Mouse (Mus musculus): Measurements from ENCODE around the gene Rhbdl3. TPM values are rescaled to one million over a fixed set of nuclear protein-coding genes. Genes with fewer than 3 reads are reported as not detected.
"Not testable (repeated sequence)": the region's sequence is repeated elsewhere in the genome, so short reads cannot be mapped to it uniquely, and the experiment has no call there.

Rhbdl3 gene
- polyA plus RNA-seq, 1 experiment, result 1.8 TPM

DNA sequence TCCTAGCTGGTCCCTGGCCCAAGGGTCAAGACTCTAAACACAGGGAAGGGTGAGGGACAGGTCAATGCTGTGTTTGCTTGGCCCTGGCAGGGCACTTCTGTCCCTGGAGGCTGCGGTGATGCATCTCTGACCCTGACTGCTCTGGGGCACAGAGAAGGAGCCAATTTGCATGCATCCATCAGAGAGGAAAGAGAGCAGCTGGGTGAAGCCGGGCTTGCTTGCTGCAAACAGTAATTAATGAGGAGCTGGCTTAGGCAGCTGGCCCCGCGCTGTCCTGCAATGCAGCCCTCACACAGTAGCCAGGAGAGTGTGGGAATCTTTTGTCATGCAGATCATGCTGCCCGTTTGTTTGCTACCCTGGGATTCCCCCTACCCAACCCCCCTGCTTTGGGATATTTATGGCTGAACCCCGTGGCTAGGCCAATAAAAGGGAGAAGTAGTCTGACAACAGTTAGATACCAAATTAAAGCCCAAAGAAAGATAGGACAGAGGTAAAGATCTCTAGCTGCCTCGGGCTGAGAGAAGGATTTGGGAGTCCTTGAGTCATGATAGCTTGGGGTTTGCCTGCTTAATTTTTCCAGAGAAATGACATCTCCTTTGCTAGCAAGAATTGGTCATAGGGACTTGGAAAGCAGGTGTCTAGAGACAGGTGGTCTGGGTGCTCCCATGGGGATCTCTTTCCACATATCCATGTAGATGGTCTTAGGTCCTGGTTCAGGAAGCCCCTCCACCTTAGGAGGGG lies 35.1 kb downstream of the Rhbdl3 start:
- Histone ChIP-seq H3K4me1 (ENCODE audit: control insufficient read depth, insufficient read depth, low read length) (no peaks in the 10 kb centered on the region), H3K27ac (ENCODE audit: insufficient read depth, low read length) (no peak overlapping the region), H3K4me3 (ENCODE audit: insufficient read depth, low read length) (no peak overlapping the region)
- TF ChIP-seq POLR2A (IDR thresholded peaks at IDR 0.05; ENCODE audit: low read depth, low read length), result no peak
- no peak for TF ChIP-seq CTCF (IDR thresholded peaks at IDR 0.05; ENCODE audit: borderline replicate concordance, insufficient read depth, low read length)

DNA sequence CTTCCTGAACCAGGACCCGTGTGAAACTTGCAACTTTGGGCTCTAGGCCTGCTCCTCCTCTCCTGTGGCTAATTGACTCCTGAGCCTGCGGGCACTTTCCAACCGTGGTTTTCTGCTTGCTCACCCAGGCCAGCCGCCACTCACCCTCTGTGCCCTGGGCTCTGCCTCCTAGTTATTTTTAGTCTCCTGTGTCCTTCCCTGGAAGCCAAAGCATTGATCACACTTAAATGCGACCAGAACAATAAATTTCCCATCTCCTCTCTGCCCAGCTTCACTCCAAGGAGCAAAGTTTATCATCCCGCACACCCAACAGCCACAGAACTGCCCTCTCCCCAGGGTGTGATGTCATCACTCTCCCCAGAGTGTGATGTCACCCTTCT lies 35.6 kb downstream of the Rhbdl3 start:
- no peaks in the 10 kb centered on the region for H3K4me1 ChIP-seq (ENCODE audit: control insufficient read depth, insufficient read depth, low read length)
- H3K4me3 ChIP-seq (ENCODE audit: insufficient read depth, low read length), result no peak overlapping the region
- H3K27ac ChIP-seq (ENCODE audit: insufficient read depth, low read length), result no peak overlapping the region
- no peak for TF ChIP-seq POLR2A (IDR thresholded peaks at IDR 0.05; ENCODE audit: low read depth, low read length)
- TF ChIP-seq CTCF (IDR thresholded peaks at IDR 0.05; ENCODE audit: borderline replicate concordance, insufficient read depth, low read length), result no peak

DNA sequence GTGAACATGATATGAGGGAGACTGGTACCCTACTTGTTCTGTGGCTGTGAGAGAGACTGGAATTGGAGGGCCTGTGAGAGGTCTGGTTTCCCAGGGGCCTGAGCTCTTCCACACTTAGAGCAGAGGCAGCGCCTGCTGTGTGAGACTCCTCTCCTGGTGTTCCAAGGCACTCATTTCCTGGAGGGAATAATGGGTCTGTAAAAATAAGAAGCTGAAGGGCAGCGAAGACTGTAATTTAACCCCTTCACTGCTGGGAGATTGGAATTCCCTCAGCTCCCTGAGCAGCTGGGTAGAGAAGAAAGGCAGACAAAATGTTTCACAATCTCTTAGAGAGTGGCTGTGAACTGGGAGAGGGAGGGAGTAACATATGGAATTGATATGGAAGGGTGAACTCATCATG lies 41.8 kb downstream of the Rhbdl3 start:
- TF ChIP-seq POLR2A (IDR thresholded peaks at IDR 0.05; ENCODE audit: low read depth, low read length), result no peak
- no peak overlapping the region for H3K27ac ChIP-seq (ENCODE audit: insufficient read depth, low read length)
- H3K4me1 ChIP-seq (ENCODE audit: control insufficient read depth, insufficient read depth, low read length), result no peaks in the 10 kb centered on the region
- no peak overlapping the region for H3K4me3 ChIP-seq (ENCODE audit: insufficient read depth, low read length)

DNA sequence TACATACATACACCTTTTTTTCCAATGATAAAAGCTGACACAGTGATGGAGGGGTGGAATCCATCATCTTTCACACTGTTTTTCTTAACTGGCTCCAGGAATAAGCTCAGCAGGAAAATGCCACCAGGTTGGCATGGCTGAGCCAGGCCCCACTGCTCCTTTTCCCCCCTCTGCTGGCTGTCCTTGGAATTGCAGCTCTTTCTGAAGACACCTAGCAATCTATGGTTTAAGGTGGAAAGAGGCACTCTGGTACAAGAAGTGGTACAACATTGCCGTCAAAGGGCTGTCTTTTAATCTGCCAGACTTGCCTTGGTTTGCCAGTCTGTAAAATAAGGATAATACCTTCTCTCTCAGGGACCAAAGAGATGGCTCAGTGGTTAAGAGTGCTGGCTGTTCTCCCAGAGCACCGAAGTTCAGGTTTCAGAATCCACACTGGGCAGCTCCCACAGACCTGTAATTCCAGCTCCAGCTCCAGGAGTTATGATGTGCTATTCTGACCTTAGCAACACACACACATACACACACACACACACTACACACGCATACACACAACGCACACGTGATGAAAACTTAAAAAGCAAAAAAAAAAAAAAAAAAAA lies 51.2 kb downstream of the Rhbdl3 start:
- no peaks in the 10 kb centered on the region for H3K4me1 ChIP-seq (ENCODE audit: control insufficient read depth, insufficient read depth, low read length)
- peak; percentile 73 for TF ChIP-seq CTCF (IDR thresholded peaks at IDR 0.05; ENCODE audit: borderline replicate concordance, insufficient read depth, low read length)
- no peak for TF ChIP-seq POLR2A (IDR thresholded peaks at IDR 0.05; ENCODE audit: low read depth, low read length)
- no peak overlapping the region for H3K27ac ChIP-seq (ENCODE audit: insufficient read depth, low read length)
- H3K4me3 ChIP-seq (ENCODE audit: insufficient read depth, low read length), result no peak overlapping the region

DNA sequence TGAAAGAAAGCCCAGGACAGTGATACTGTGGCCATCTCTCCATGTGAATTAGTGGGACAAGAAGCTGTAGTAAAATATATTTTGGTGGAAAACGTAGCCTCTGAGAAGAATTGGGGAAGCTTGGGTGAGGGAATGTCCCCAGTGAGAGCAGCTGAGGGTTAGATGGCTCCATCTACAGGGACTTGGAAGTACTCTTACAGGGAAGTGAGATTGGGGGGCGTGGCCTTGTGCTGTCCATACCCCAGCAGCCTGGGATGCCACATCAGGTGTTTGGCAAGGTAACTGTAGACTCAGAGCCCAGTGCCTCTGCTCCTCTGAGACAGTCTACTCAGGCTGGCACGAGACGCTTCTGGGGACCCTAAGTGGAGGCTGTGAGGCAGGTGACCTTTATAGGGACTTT lies 54.1 kb downstream of the Rhbdl3 start:
- TF ChIP-seq CTCF (IDR thresholded peaks at IDR 0.05; ENCODE audit: borderline replicate concordance, insufficient read depth, low read length) (no peak), POLR2A (IDR thresholded peaks at IDR 0.05; ENCODE audit: low read depth, low read length) (no peak)
- Histone ChIP-seq H3K27ac (ENCODE audit: insufficient read depth, low read length) (no peak overlapping the region), H3K4me3 (ENCODE audit: insufficient read depth, low read length) (no peak overlapping the region), H3K4me1 (ENCODE audit: control insufficient read depth, insufficient read depth, low read length) (no peaks in the 10 kb centered on the region)

DNA sequence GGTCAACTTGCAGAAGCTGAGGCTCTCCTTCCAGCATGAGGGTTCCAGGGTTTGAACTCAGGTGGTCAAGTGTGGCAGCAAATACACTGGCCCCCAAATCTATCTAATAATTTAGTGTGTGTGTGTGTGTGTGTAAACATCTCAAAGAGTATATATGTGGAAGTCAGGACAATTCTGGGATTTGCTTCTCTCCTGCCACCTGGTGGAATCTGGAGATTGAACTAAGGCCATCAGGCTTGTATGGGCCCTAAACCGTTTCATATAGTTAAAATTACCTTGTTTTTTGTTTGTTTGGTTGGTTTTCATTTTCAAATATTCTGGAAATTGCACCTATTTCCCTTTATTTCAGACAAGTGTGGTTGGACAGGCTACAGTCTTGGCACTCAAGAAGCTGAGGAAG lies 68.2 kb downstream of the Rhbdl3 start:
- TF ChIP-seq CTCF (IDR thresholded peaks at IDR 0.05; ENCODE audit: borderline replicate concordance, insufficient read depth, low read length) (no peak), POLR2A (IDR thresholded peaks at IDR 0.05; ENCODE audit: low read depth, low read length) (no peak)
- no peak overlapping the region for H3K27ac ChIP-seq (ENCODE audit: insufficient read depth, low read length)
- no peaks in the 10 kb centered on the region for H3K4me1 ChIP-seq (ENCODE audit: control insufficient read depth, insufficient read depth, low read length)
- no peak overlapping the region for H3K4me3 ChIP-seq (ENCODE audit: insufficient read depth, low read length)

DNA sequence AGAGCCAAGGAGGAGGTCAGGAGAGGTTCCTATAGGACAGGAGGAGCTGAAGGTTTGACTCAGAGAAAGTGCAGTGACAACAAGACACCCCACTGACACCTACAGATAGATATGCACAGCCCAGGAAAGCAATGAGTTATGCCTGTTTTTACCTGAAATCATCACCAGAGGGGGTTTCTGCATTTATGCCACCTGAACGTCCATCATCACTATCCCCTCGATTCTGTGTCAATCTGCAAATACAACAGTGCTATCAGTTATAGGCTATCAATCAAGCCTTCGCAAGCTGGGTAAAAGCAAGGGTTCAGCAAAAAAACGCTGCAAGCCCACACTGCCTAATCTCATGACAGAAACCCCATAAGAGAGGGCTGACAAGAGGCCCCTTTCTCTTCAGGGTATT lies 75.9 kb downstream of the Rhbdl3 start:
- Histone ChIP-seq H3K4me3 (ENCODE audit: insufficient read depth, low read length) (0 out of 2 replicates have a peak overlapping the region, but pooled peaks have one; percentile 97), H3K4me1 (ENCODE audit: control insufficient read depth, insufficient read depth, low read length) (peaks cover 3% of the 10 kb centered on the region; the same call in 1 of the 2 replicates), H3K27ac (ENCODE audit: insufficient read depth, low read length) (no peak overlapping the region)
- TF ChIP-seq CTCF (IDR thresholded peaks at IDR 0.05; ENCODE audit: borderline replicate concordance, insufficient read depth, low read length) (no peak), POLR2A (IDR thresholded peaks at IDR 0.05; ENCODE audit: low read depth, low read length) (no peak)

DNA sequence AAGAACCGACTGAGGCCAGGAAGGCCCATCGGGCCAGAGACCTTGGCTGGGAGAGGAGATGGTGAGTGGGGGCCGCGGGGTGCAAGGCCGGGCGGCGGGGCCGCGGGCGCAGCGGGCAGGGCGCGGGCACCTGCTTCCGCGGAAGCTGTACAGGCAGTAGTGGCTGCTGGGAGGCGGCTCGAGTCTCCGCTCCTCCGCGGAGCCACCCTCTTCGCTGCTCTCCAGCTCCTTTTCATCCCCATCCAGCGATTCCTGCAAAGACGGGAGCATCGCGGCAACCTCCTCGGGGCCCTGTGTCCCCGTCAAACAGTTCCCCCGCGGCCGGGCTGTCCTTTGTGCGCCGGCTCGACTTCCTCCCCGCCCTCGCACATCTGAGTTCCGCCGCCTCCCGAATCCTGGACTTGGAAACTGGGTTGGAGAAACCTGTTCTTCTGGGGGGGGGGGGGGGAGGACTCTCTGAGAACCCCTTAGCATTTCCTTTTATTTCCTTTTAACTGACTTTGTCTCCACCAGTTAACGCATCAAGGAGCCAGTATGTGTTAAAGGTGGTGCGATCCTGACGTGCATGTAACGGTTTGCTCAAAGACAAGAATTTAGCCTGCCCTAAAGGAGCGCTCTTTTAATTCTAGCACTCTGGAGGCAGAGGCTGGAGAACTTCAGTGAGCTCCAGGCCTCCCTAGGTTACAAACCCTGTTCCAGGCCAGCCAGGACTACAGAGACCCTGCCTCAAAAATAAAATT lies 77.2 kb downstream of the Rhbdl3 start, which contains the start of gene 5730455P16Rik:
Gene 5730455P16Rik (minus strand): TSS at position 323 of the 740 bp plus-strand sequence.
- H3K4me1 ChIP-seq (ENCODE audit: control insufficient read depth, insufficient read depth, low read length), result peaks cover 3% of the 10 kb centered on the region; the same call in 1 of the 2 replicates
- H3K4me3 ChIP-seq (ENCODE audit: insufficient read depth, low read length), result peak within 1 kb of the TSS; percentile 97
- H3K27ac ChIP-seq (ENCODE audit: insufficient read depth, low read length), result peak within 1 kb of the TSS; percentile 55; the same call in 1 of the 2 replicates
- TF ChIP-seq POLR2A (IDR thresholded peaks at IDR 0.05; ENCODE audit: low read depth, low read length) (peak; percentile 82), CTCF (IDR thresholded peaks at IDR 0.05; ENCODE audit: borderline replicate concordance, insufficient read depth, low read length) (no peak)

DNA sequence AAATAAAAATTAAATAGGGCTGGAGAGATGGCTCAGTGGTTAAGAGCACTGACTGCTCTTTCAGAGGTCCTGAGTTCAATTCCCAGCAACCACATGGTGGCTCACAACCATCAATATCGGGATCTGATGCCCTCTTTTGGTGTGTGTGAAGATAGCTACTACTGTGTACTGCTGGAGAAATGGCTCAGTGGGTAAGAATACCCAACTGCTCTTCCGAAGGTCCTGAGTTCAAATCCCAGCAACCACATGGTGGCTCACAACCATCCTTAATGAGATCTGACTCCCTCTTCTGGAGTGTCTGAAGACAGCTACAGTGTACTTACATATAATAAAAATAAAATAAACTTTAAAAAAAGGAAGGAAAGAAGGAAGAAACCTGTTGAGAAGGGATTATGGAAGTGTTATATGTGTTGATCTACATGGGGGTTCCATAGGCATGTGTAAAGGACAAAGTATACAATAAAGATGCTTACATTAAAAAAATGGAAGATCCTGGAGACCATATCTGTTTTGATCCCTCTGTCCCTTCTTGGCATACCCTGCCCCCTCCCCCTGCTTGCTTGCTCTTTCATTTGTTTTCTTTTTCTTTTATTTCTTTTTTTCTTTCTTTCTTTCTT lies 77.8 kb downstream of the Rhbdl3 start:
- H3K4me3 ChIP-seq (ENCODE audit: insufficient read depth, low read length); H3K4me1 ChIP-seq (ENCODE audit: control insufficient read depth, insufficient read depth, low read length); H3K27ac ChIP-seq (ENCODE audit: insufficient read depth, low read length): not testable (repeated sequence)

DNA sequence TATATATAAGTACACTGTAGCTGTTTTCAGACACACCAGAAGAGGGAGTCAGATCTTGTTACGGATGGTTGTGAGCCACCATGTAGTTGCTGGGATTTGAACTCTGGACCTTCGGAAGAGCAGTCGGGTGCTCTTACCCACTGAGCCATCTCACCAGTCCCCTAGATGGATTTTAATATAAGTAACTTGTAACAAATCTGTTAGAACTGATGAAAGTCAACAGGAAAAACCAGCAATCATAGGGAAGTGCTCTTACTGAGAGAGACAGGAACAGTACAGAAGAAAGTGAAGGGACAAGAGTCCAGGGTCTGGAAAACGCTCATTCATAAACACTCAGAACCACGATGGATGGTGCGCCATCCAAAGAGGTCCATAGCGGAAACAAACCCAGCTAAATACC lies 78.5 kb downstream of the Rhbdl3 start:
- H3K27ac ChIP-seq (ENCODE audit: insufficient read depth, low read length); H3K4me3 ChIP-seq (ENCODE audit: insufficient read depth, low read length): not testable (repeated sequence)

More for the DNA sequence above, 78.5 kb downstream of the Rhbdl3 start:
- H3K4me1 ChIP-seq (ENCODE audit: control insufficient read depth, insufficient read depth, low read length), result not testable (repeated sequence)

All from embryonic fibroblast, embryonic 13.5 days (primary cell).